Mouse (Mus musculus): Measurements from ENCODE around the gene Htr2a.

DNA sequence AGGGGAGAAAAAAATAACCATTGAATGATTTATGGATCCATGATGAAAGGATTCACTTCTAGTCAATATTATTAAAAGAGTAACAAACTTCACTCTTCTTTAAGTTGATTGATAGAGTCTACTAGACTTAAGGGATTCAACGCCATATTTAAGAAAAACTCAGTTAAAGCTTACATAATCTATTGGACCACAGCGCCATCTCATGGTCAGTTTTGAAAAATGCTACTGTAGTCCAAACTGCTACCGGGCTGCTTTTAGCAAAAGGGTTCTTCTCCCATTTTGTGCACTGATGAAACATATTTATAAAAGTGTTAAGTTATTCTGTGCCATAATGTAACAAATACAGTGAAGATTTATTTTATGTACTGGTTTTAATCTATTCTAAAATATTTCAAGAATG is 68.4 kb downstream of the Htr2a start:
- TF ChIP-seq CTCF (IDR thresholded peaks at IDR 0.05; ENCODE audit: control insufficient read depth, insufficient read depth, insufficient read length) (no peak), MAX (IDR thresholded peaks at IDR 0.05) (no peak)

All from C2C12 (cell line).